Mouse (Mus musculus): ENCODE results near the gene Gm10031.
"Not testable (repeated sequence)": the region's sequence is repeated elsewhere in the genome, so short reads cannot be mapped to it uniquely, and the experiment has no call there.

Gm10031 gene

DNA sequence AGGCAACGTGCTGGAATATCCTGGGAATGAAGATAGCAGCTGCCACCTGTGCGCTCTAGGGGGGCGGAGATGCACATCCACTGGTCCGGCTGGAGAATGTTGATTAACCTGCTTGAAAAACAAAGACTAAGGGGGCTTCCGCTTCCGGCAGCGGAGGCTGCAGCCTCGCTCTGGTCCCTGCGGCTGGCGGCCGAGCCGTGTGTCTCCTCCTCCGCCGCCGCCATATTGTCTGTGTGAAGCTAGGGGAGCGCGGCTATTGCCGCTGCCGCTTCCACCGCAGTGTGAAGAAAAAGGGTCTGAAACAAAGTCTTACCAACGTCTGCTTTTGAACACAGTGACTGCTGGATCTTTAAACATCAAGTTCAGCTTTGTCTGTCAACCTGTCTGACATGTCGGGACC lies at the start of gene Gm10031:
Gm10031 (plus strand) TSS at position 171 of the 400 bp plus-strand sequence.
- DNase-seq (ENCODE audit: low spot score in 2 of 2): not testable (repeated sequence)

DNA sequence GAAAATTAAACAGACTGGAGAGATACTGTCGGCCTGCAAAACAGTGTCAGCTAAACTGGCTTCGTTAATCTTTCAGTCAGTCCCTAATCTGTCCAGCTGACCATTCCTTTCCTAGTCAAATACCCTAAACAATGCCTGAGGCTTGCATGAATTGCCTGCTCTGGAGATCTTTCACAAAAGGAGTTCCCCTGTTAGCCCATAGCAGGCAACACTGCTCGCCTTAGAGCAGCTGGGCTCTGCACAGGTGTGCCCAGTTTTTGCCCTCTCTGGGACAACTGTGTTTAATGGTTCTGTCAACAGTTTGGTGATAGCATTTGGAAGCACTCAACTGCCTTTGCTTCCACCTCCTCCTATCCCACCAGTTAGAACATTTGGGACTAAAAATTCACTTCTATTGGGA lies 49.0 kb upstream of the Gm10031 start:
- DNase-seq (ENCODE audit: low spot score in 2 of 2): no peak

DNA sequence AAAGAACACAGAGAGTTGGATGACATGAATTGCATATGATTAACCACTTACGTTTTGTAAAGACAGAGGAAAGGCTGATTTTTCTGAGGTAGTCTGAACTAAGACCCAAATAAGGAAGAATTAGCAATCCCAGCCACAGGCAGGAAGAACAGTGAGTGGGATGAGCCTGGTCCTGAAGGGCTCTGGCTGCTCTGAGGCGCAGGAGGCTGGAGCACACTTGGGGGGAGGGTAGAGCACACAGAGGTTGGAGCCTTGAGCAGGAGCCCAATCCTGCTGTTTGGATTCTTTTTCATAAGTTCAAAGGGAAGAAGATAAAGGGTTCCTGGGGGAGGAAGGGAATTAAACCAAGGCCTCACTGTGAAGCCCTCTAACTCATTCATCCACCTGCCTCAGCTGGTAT lies 47.8 kb upstream of the Gm10031 start:
- DNase-seq (ENCODE audit: low spot score in 2 of 2): no peak

DNA sequence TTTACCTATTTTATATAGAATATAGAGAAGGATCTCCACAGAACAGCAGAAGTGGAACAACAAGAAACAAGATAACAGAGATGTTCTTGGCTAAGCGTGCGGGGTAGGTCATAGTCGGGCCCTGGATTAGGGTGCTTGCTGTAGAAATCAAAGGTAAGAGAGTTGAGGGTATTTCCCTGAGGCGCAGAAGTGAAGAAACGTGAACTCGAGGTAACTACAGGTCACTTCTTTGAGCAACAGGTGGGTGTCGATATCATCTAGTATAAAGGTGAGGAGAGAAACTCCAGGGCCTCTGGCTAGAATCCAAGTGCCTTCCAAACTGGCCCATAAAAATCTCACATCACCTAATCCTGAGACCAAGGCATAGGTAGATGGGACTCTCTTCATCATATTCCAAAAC lies 47.3 kb upstream of the Gm10031 start:
- DNase-seq (ENCODE audit: low spot score in 2 of 2): no peak

DNA sequence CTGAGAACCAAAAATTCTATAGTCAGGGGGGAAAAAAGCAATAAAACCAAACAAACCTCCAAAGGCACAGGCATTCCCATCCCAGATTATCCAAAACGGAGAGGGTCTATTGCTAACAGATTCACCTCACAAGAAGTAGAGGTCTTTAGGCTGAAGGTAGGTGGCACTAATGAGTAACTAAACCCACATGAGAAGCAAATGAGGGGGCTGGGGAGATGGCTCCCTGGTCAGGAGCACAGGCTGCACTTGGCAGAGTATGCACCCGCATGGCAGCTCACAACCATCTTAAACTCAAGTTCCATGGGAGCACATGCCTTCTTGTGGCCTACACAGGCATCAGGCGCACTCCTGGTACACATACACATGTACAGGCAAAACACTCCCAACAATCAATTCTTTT lies 42.0 kb upstream of the Gm10031 start:
- DNase-seq (ENCODE audit: low spot score in 2 of 2): no peak

DNA sequence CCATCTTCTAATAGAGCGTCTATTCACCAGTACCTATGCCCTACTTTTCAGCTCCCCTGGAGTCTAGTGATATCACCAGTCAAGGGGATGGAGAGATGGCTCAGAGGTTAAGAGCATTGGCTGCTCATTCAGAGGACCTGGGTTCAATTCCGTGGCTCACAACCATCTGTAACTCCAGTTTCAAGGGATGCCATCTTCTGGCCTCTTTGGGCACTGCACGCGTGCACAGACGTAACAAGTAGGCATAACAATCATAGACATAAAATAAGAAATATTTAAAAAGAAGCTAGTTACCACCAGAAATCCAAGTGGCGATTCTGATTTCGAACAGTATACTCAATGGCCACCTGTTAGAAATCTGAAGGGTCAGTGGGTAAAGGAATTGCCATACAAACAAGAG lies 36.3 kb upstream of the Gm10031 start:
- no peak for DNase-seq (ENCODE audit: low spot score in 2 of 2)

DNA sequence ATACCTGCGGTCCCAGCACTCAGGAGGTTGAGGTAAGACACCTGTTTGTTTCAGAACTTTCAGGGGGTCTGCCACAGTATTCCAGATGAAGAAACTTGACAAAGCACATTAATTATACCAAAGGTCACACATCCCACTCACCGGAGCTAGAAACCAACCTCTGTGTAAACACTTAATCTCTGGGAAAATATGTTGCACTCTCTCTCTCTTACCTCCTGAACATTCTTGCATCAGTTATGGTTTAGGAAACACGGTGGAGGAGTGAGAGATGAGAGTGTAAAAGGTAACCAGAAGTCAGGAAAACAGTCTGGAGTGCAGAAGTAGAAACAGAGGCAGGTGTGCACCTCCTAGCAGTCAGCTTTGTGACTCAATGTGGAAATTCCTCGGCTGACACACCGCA lies 35.8 kb upstream of the Gm10031 start:
- DNase-seq (ENCODE audit: low spot score in 2 of 2): no peak

DNA sequence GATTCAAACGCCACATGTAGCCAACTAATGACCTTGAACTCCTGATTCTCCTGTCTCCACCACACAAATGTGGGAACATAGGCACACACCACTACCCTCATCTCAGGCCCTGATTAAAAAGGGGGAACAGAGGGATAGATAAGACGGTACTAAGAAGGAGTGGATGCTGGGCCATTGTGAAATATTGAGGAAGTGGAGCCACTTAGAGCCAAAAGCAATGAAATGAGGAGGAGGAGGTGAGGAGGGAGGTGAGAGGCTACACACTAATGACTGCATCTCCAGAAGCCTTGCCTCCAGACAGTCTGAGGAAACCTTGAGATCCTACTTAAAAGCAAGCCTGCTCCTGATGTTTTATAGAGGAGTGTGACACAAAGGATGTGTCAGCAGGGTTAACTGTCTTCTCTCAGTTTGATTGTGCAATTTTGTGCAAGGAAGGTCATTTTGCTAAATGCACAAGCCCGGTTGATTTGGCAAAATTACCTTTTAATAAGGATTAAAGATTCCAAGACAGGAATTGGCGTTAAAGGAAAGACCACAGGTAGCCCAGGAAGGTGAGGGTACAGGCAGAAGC lies 32.5 kb upstream of the Gm10031 start:
- no peak for DNase-seq (ENCODE audit: low spot score in 2 of 2)

DNA sequence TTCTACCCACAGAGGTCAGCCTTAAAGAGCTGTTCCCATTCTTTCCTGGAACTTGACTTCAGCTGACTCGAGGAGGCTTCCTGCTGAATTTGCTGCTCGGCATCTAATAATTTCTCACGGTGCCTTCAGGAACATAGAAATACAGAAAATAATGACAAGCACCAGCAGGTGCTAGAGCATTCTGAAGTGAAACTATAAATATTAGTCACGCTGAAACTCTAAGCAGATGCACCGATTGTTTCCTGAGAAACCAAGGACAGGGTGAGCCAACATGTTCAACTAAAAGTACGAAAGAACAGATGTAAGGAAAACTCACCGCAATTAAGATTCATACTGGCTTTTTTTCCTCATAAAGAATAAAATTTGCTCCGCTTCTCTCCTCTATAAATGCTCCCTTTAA lies 28.8 kb upstream of the Gm10031 start:
- DNase-seq (ENCODE audit: low spot score in 2 of 2): no peak

DNA sequence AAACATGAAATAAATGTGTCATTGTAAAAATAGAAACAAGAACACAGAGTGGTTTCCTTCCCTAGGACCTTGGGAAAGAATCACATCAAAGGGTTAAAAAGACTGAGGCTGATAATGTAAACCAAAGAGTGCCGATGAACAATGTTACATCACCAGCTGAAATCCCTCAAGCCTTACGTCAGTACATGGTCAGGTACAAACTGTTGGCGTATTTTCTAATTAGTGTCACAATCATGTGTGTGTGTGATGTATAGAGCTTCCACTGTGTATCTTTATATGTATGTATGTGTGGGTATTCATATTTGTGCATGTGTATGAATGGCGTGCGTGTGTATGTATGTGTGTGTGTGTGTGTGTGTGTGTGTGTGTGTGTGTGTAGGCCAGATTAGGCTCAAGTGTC lies 26.9 kb upstream of the Gm10031 start:
- no peak for DNase-seq (ENCODE audit: low spot score in 2 of 2)

DNA sequence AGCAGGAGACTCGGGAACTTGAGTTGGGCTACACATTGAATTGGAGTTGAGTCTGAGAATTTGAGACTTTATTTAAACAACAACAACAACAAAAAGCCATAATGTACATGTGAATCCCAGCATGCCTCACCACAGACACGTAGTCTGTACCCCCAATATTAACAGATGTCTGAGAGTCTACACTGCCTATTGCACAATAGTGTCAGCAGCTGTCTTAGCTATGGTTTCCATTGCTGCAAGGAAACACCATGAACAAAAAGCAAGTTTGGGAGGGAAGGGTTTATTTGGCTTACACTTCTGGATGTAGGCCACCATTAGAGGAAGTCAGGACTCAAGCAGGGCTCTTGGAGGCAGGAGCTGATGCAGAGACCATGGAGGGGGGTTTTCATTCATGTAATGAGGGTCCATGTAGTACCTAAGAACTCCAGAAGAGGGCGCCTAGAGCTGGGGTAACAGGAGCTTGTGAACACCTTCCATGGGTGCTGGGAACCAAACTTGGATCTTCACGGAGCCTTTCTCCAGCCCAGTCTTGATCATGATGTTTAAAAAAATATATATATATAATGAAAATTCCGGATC lies 18.8 kb upstream of the Gm10031 start:
- peak in 1 of 2 experiments; percentile 13 for DNase-seq (ENCODE audit: low spot score in 2 of 2)

DNA sequence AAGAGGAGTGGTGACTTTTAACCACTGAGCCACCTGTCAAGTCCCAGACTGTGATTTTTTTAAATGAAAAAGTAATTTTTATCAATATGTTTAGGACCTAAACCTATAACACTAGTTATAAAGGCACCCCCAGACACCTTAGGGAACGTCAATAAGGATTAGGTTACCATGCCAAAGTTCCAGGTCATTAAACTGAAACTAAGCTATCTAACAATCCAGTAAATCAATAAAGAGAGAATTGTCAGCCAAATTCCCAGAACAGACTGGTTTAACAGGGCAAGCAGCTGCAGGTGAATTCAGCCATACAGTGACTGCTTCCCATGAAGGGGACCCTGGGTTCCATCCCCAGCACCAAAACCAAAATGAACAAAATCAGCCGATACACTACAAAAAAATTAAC lies 17.9 kb upstream of the Gm10031 start:
- DNase-seq (ENCODE audit: low spot score in 2 of 2): no peak

DNA sequence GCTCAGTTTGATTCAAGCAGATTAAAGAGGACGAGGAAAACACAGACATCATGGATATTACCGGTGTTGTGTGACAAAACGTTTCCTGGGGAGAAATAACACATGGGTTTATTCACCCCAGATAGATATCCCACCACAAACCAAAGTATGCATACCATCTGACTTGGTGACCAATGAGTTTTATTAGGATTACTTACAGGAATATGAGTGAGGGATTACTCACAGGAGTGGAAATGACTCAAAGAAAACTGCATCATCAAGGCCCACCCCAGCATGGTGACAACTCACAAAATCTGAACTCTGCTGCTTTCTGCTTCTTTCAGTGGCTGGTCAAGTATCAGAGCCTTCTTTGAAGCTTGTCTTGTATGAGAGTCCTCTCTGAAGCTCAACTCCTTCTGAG lies 16.1 kb upstream of the Gm10031 start:
- DNase-seq (ENCODE audit: low spot score in 2 of 2): no peak

DNA sequence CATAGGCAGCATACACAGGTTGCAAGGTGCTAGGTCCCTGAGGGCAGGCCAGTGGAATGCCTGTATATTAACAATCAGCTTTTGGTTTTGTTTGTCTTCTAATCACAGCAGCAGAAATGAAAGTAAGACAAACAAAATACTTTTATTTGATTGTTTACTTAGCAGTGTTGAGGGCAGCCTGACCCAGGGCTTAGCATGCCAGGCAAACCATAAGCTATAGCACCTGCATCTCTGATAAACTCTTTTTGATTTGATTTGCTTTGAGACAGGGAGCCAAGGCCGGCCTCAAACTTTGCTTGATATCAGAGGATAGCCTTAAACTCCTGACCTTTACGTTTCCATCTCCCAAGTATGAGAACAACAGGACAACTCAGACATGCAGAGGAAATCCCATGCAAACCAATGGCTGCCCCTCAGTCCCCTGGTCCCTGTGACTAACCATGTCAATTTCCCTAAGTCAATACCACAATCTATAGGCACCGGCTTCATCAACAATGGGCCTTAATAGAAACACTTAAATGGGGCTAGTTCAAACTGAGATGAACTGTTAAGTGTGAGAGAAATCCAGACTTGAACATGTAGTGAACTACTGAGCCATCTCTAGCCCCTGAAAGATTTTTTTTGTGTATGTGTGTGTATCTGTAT lies 3.6 kb upstream of the Gm10031 start:
- no peak for DNase-seq (ENCODE audit: low spot score in 2 of 2)

DNA sequence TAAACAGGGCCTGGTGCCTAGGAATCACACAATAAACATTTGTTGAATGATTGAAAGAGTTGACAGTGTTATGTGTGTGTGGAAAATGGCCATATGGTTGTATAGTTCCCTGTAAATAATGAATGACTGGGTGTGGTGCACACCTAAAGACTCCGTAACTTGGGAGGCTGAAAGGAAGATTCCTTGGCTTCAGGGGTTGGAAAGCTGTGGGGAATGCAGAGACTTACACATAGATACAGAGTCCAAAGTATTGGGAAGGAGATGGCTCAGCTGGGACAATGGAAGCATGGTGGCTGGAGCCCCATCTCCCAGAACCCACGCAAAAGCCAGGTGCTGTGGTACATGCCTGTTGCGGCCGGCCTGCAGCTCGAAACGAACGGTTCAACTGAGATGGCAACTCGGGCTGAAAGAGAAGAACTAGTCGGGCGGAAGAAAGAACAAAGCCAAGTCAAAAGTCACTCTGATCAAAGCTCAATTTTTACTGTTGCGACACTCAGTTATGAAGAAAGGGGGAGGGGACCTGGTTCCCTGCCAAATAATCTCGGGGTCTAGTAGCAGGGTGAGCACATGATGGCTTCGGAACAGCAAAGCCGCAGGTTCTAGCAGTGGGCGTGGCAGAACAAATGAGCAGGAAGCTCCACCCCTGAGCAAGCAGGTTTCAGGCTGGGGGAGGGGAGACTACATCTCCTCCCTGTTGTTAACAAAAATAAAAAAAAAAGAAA lies 1.9 kb upstream of the Gm10031 start:
- DNase-seq (ENCODE audit: low spot score in 2 of 2): peak; percentile 30 to 45

DNA sequence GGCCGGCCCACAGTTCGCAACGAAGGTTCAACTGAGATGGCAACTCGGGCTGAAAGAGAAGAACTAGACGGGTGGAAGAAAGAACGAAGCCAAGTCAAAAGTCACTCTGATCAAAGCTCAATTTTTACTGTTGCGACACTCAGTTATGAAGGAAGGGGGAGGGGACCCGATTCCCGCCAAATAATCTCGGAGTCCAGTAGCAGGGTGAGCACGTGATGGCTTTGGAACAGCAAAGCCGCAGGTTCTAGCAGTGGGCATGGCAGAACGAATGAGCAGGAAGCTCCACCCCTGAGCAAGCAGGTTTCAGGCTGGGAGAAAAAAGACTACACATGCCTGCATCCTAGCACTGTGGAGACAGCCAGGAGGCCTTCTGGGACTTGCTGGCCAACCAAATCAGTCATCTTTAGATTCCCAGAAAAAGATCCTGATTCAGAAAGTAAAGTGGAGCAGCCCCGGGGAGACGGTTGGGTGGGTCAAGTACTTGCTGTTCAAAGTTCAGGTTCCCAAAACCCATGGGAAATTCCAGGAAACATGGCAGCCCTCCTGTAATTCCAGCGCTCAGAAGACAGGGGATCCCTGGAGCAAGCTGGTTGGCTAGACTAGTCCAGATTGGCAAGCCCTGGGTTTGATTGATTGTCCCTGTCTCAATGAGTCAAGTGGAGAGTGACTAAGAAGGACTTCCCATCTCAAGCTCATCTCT lies 8.8 kb downstream of the Gm10031 start:
- not testable (repeated sequence) for DNase-seq (ENCODE audit: low spot score in 2 of 2)

DNA sequence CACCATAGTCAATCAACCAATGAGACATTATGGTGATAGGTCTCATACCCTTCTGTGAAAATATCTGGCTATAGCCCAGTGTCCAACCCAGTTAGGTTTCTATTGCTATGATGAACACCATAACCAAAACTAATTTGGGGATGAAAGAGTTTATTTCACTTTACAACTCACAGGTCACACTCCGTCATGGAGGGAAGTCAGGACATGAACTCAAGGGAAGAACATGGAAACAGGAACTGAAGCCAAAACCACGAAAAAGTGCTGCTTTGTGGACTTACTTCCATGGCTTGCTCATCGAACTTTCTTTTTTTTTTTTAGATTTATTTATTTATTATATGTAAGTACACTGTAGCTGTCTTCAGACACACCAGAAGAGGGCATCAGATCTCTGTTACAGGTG lies 9.7 kb downstream of the Gm10031 start:
- no peak for DNase-seq (ENCODE audit: low spot score in 2 of 2)

DNA sequence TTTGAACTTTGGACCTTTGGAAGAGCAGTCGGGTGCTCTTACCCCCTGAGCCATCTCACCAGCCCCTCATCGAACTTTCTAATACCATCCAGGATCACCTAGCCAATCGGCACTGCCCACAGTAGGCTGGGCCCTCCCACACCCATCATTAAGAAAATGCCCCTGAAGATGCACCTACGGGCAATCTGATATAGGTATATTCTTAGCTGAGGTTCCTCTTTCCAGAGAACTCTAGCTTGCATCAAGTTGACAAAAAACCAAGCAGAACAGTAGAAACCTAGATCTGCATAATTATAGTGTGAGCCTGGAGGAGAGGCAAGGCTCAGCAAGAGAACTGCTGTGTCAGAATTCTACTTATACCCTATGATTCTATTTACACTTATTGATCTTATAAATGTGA lies 10.1 kb downstream of the Gm10031 start:
- DNase-seq (ENCODE audit: low spot score in 2 of 2): no peak

DNA sequence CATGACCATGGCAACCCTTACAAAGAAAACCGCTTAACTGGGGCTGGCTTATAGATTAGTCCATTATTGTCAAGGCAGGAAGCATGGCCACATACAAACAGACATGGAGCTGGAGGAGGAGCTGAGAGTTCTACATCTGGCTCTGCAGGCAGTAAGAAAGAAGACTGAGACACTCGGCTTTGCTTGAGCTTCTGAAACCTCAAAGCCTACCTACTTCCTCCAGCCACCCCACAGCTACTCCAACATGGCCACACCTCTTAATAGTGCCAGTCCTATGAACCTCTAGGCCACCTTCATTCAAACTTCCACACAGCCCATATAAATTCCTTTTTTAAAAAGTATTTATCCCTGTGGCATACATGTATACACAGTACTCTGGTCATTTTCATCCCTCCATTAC lies 13.2 kb downstream of the Gm10031 start:
- no peak for DNase-seq (ENCODE audit: low spot score in 2 of 2)

DNA sequence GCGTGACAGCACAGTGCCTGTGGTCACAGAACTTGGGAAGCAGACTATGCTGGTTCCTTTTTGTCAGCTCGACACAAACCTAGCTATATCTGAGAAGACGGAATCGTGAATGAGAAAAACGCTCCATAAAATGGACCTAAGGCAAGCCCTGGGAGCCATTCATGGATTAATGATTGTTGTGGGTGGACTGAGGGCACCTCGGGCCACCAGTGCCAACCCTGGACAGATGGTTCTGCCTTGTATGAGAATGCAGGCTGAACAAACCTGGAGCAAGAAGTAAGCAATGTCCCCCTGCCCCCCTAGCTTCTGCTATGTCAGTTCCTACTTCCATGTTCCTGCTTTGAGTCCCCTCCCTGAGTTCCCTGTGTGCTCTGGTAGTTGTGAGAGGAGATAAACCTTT lies 13.9 kb downstream of the Gm10031 start:
- DNase-seq (ENCODE audit: low spot score in 2 of 2): no peak

DNA sequence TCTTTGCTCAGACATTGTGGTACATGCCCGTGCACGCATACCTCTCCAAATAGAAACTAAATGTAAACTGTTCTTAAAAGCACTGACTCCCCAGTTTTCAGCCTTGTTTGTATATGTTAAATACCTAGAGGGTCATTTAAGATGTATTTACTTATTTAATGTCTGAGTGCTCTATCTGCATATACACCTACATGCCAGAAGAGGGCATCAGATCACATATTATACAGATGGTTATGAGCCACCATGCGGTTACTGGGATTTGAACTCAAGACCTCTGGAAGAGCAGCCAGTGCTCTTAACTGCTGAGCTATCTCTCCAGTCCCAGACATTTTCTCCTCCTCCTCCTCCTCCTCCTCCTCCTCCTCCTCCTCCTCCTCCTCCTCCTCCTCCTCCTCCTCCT lies 14.6 kb downstream of the Gm10031 start:
- DNase-seq (ENCODE audit: low spot score in 2 of 2): no peak

DNA sequence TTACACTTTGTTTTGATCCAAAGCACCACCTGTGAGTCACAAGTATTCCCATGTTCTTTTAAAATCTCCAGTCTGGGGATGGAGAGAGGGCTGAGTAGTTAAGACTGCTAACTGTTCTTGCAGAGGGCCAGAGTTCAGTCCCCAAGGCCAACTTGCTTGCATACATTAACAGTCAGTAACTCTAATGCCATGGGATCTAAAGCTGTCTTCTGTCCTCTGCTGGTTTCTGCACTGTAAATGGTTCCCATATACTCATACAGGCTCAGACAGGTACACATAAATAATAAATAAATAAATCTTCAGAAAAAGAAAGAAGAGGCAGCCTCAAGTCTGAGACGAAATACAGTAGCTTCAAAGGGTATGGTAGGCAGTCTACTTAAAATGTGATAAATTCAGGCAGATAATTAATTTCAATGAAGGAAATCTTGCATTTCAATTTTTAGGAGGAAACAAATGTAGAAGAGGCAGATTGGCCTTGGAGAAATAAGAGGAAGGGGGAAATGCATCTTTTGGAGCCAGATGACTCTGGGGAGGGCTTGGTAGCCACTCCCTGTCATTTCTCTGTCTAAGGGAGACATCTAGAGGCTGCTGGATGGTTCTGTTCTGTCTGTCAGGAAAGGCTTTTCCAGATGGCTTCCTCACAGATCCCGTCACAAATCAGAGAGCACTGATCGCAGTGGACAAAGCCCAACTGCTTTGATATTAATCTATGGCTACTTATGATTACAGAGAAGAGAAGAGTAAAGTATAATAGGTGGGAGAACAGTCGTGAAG lies 16.2 kb downstream of the Gm10031 start:
- DNase-seq (ENCODE audit: low spot score in 2 of 2): peak in 1 of 2 experiments; percentile 21

Measured in thymus, postnatal 10 days (tissue).